Mouse (Mus musculus) midbrain, embryonic 14.5 days (tissue): Measurements from ENCODE around the gene Map4k4. TPM values are rescaled to one million over a fixed set of nuclear protein-coding genes. Genes with fewer than 3 reads are reported as not detected.

Experiments used
- ATAC-seq: fragments of 200-750 bp; cut with Nextera tagmentation; 2 replicates; pipeline ENCODE4 v1.8.0; 2017; ENCODE audit warnings: moderate number of reproducible peaks, moderate library complexity; ENCODE audit not compliant: low FRiP score, low TSS enrichment
- DNase-seq: peaks from one replicate; pipeline ENCODE4 v3.0.0-alpha.2; 2015
- H3K27ac ChIP-seq: fragments of 300-500 bp; sonication (generic); replicated peaks from 2 replicates; pipeline ENCODE4 v1.5.1; 2014; ENCODE audit warnings: mild to moderate bottlenecking, low read depth, low read length, moderate library complexity
- H3K27me3 ChIP-seq: fragments of 300-500 bp; sonication (generic); 2 replicates; pipeline ENCODE4 v1.6.1; 2014; ENCODE audit warnings: low read length, control low read depth, mixed read lengths; ENCODE audit not compliant: control insufficient read depth, insufficient read depth
- H3K36me3 ChIP-seq: fragments of 300-500 bp; sonication (generic); 2 replicates; pipeline ENCODE4 v1.6.1; 2014; ENCODE audit warnings: low read length, control low read depth; ENCODE audit not compliant: control insufficient read depth, insufficient read depth
- H3K4me1 ChIP-seq: fragments of 300-500 bp; sonication (generic); 2 replicates; pipeline ENCODE4 v1.6.1; 2014; ENCODE audit warnings: mild to moderate bottlenecking, antibody characterized with exemption, low read length, control low read depth; ENCODE audit not compliant: control insufficient read depth, insufficient read depth
- H3K4me2 ChIP-seq: fragments of 300-500 bp; sonication (generic); 2 replicates; pipeline ENCODE4 v1.6.1; 2014; ENCODE audit warnings: mild to moderate bottlenecking, low read length, moderate library complexity
- H3K4me3 ChIP-seq: fragments of 300-500 bp; sonication (generic); replicated peaks from 2 replicates; pipeline ENCODE4 v1.5.1; 2014; ENCODE audit warnings: low read depth, low read length
- H3K9ac ChIP-seq: fragments of 300-500 bp; sonication (generic); replicated peaks from 2 replicates; pipeline ENCODE4 v1.6.1; 2014; ENCODE audit warnings: mild to moderate bottlenecking, low read length, moderate library complexity
- H3K9me3 ChIP-seq: fragments of 300-500 bp; sonication (generic); 2 replicates; pipeline ENCODE4 v1.6.1; 2016; ENCODE audit warnings: low read length, control low read depth, mixed read lengths; ENCODE audit not compliant: control insufficient read depth
- WGBS: fragments of 180-500 bp; shearing (Covaris S2); extraction: QIAGEN DNeasy Blood & Tissue Kit; methylation state at CpG from one replicate; pipeline ENCODE4 v1.1.7; 2014; 5-methylcytosine and 5-hydroxymethylcytosine counted together
- polyA plus RNA-seq: library from polyadenylated mRNA; unstranded; fragments of >200 nt; fragmentation: Nextera tagmentation; extraction: Ambion mirVana; gene quantifications from 2 replicates; pipeline ENCODE4 v1.2.1, GENCODE M21; 2014

The Map4k4 gene
- polyA plus RNA-seq, 1 experiment from 2014 or later, result 56.7 TPM

- H3K27ac ChIP-seq, result no peak overlapping the region
- peak overlapping the region; percentile 7; the same call in 1 of the 2 replicates for H3K4me3 ChIP-seq
- H3K9me3 ChIP-seq, result no peaks in the 10 kb centered on the region
- DNase-seq (no peak), ATAC-seq (no peak)
- H3K27me3 ChIP-seq, result no peaks in the 10 kb centered on the region
- H3K4me2 ChIP-seq, result peak overlapping the region; percentile 98
- WGBS, result 92% methylated on average over 3 of the region's 3 CpGs
- no peak overlapping the region for H3K9ac ChIP-seq
- peaks cover 64% of the 10 kb centered on the region for H3K4me1 ChIP-seq
- peaks cover 24% of the 10 kb centered on the region for H3K36me3 ChIP-seq
These were observed 4.0 kb downstream of the Map4k4 start for GRCm38 (mm10) chr1:39904720-39905119.

- Histone ChIP-seq H3K27me3 (no peaks in the 10 kb centered on the region), H3K4me2 (peak overlapping the region; percentile 21), H3K4me1 (peaks cover 60% of the 10 kb centered on the region), H3K27ac (no peak overlapping the region), H3K36me3 (peaks cover 35% of the 10 kb centered on the region), H3K9me3 (no peaks in the 10 kb centered on the region), H3K4me3 (no peak overlapping the region), H3K9ac (no peak overlapping the region)
- 64% methylated on average over 11 of the region's 11 CpGs for WGBS
- DNase-seq, result no peak
- no peak for ATAC-seq
These were observed 6.2 kb downstream of the Map4k4 start for GRCm38 (mm10) chr1:39906921-39907320.

DNA sequence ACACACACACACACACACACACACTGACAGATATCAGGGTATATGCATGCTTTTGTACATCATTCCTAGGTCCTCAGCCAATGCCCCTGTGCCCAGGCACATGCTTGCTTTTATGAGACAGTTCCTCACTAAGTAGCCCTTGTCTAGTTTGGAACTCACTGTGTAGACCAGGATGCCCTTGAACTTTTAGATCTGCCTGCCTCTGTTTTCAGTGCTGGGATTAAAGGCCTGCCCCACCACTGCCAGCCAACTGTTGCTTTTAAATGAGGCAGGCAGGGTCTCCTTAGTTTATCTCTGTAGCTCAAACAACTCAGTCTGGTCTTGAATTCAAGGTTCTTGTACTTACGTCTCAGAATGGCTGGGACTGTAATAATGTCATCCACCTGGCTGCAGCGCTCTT is 8.3 kb downstream of the Map4k4 start:
- DNase-seq (no peak), ATAC-seq (no peak)
- H3K36me3 ChIP-seq, result peaks cover 40% of the 10 kb centered on the region
- H3K27ac ChIP-seq, result no peak overlapping the region
- H3K27me3 ChIP-seq, result no peaks in the 10 kb centered on the region
- H3K4me2 ChIP-seq, result no peak overlapping the region
- WGBS, result 95% methylated on average over 2 of the region's 2 CpGs
- no peak overlapping the region for H3K4me3 ChIP-seq
- H3K9me3 ChIP-seq, result no peaks in the 10 kb centered on the region
- H3K9ac ChIP-seq, result no peak overlapping the region
- peaks cover 46% of the 10 kb centered on the region for H3K4me1 ChIP-seq

GRCm38 (mm10) chr1:39911446-39911845 is 10.7 kb downstream of the Map4k4 start:
- no peaks in the 10 kb centered on the region for H3K27me3 ChIP-seq
- peaks cover 23% of the 10 kb centered on the region for H3K4me1 ChIP-seq
- ATAC-seq (no peak), DNase-seq (peak; percentile 80)
- no peaks in the 10 kb centered on the region for H3K9me3 ChIP-seq
- no peak overlapping the region for H3K27ac ChIP-seq
- no peak overlapping the region for H3K4me3 ChIP-seq
- H3K36me3 ChIP-seq, result peaks cover 32% of the 10 kb centered on the region
- no peak overlapping the region for H3K9ac ChIP-seq
- 68% methylated on average over 3 of the region's 3 CpGs for WGBS
- no peak overlapping the region for H3K4me2 ChIP-seq

DNA sequence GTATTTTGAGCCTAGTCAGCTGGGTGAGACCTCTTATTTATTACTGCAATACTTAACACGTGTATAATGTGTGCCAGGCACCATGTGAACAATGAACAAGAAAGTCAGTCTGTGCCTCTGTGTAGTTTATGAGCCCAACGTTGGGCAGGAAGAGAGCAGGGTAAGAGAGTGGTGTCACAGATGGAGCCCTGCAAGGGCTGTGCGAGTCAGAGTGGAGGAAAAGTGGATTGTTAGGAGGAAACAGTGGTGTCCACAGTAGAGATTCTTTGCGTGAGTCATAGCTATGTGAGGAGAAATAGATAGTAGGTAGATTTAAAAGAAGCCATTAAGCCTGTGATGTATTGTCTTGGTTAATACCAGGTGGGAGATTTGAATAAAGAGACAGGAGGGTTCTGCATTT is 12.5 kb downstream of the Map4k4 start:
- Histone ChIP-seq H3K4me3 (no peak overlapping the region), H3K4me2 (no peak overlapping the region), H3K36me3 (peaks cover 20% of the 10 kb centered on the region), H3K27me3 (no peaks in the 10 kb centered on the region), H3K27ac (no peak overlapping the region), H3K4me1 (peaks cover 15% of the 10 kb centered on the region; the same call in 1 of the 2 replicates), H3K9me3 (no peaks in the 10 kb centered on the region), H3K9ac (no peak overlapping the region)
- DNase-seq, result no peak
- 90% methylated on average over 4 of the region's 4 CpGs for WGBS
- no peak; the same call in 1 of the 2 replicates for ATAC-seq

DNA sequence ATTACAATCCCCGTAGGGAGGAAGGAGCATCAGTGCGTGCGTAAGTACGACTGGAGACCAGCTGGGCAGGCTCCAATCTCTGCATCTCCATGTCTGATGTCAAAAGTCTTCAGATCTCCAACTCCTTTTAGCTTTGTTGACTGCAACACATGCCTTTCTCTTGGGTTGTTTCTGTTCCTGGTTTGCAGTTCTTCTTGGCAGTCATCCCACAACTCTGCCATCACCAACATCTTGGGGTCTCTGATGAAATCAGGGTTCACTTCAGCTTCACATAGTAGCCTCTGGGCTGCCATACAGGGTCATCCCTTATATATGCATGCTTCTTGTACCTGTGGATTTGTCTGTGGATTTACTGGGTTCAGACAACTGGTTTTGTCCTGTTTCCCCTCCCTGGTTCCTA is 15.4 kb downstream of the Map4k4 start:
- WGBS, result 90% methylated on average over 4 of the region's 4 CpGs
- no peak for ATAC-seq
- H3K4me1 ChIP-seq, result peaks cover 10% of the 10 kb centered on the region; the same call in 1 of the 2 replicates

DNA sequence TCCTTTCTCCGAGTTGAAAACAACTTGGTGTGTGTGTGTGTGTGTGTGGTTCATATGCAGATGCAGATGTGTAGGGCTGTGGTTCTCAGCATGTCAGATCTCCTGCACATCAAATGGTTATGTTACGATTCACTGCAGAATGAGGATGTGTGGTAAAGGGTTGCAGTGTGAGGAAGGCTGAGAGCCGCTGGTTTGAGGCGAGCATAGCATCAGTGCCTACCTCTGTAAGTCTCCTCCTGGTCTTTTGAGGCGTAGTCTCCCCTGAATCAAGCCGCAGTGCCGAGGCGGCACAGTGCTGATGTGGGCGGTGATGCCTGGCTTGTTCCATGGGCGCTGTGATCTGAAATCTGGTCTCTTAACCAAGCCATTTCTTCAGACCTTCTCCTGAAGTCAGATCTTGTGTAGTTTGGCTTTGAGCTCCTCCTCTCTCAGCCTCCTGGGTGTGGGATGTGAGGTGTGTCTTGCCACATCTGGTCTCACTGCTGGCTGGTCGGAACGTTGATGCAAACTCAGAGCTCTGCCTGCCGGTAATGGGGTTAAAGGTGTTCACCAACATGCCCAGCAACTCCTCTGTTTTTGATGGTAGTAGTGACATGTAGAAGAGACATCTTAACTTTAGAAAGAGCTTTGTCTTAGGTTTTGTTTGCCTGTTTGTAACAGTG is 17.3 kb downstream of the Map4k4 start:
- H3K36me3 ChIP-seq, result no peaks in the 10 kb centered on the region
- no peak overlapping the region for H3K9ac ChIP-seq
- no peak overlapping the region for H3K27ac ChIP-seq
- no peaks in the 10 kb centered on the region for H3K27me3 ChIP-seq
- H3K9me3 ChIP-seq, result no peaks in the 10 kb centered on the region
- H3K4me2 ChIP-seq, result no peak overlapping the region
- peaks cover 25% of the 10 kb centered on the region for H3K4me1 ChIP-seq
- DNase-seq (no peak), ATAC-seq (no peak)
- H3K4me3 ChIP-seq, result no peak overlapping the region
- 84% methylated on average over 13 of the region's 13 CpGs for WGBS

More for the DNA sequence above, 15.4 kb downstream of the Map4k4 start:
- Histone ChIP-seq H3K9me3 (no peaks in the 10 kb centered on the region), H3K27ac (no peak overlapping the region), H3K36me3 (peaks cover 6% of the 10 kb centered on the region), H3K4me2 (no peak overlapping the region), H3K4me3 (no peak overlapping the region), H3K9ac (no peak overlapping the region), H3K27me3 (no peaks in the 10 kb centered on the region)
- no peak for DNase-seq

DNA sequence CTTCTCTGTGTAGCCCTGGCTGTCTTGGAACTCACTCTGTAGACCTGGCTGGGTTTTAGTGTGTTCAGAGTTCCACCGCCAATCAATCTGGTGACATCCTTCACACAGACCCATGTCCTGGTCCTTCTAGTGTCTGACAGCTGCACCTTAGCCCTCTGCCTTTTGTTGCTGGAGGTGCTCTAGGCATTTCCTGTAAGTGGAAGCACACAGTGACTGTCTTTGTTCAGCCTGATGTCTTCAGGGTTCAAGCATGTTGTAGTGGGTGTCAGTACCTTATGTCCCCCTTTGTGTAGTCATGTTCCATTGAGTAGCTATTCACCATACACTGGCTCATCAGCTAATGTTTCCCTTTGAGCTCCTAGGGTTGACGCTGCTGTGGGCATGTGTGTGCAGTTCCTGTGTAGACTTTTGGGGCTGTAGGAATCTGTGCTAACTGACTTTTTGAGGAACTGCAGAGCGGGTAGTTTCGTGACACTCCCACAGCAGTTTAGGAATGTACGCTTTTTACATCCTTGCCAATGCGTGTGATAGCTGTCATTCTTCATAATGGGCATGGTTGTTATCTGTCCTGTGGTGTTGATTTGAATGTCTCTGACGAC is 17.9 kb downstream of the Map4k4 start:
- no peak for ATAC-seq
- WGBS, result 84% methylated on average over 7 of the region's 7 CpGs

DNA sequence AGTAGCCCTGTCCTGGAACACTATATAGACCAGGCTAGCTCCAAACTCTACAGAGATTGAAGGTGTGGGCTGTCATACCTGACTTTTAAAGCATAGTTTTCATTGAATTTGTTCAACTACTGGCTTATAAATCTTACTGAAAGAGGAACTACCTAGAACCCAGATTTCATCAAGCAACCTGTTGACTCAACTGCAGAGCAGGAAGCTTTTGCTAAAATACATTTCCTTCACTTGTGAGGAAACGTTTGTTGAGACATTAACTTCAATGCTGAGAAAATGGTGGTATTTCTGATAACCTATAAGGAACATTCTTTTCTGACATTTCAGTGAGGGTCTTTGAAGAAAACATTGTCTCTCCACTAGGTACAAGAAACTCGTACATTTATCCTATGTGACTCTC is 19.9 kb downstream of the Map4k4 start:
- ATAC-seq (no peak), DNase-seq (no peak)
- no peak overlapping the region for H3K4me3 ChIP-seq
- no peaks in the 10 kb centered on the region for H3K9me3 ChIP-seq
- H3K27me3 ChIP-seq, result no peaks in the 10 kb centered on the region
- H3K4me2 ChIP-seq, result no peak overlapping the region
- H3K9ac ChIP-seq, result no peak overlapping the region
- peaks cover 6% of the 10 kb centered on the region for H3K36me3 ChIP-seq
- no peak overlapping the region for H3K27ac ChIP-seq
- 86% methylated on average over 2 of the region's 2 CpGs for WGBS
- H3K4me1 ChIP-seq, result peaks cover 37% of the 10 kb centered on the region

More for the DNA sequence above, 17.9 kb downstream of the Map4k4 start:
- no peak overlapping the region for H3K9ac ChIP-seq
- no peaks in the 10 kb centered on the region for H3K36me3 ChIP-seq
- H3K9me3 ChIP-seq, result no peaks in the 10 kb centered on the region
- H3K27ac ChIP-seq, result no peak overlapping the region
- peaks cover 31% of the 10 kb centered on the region for H3K4me1 ChIP-seq
- no peak for DNase-seq
- no peak overlapping the region for H3K4me3 ChIP-seq
- no peak overlapping the region for H3K4me2 ChIP-seq
- H3K27me3 ChIP-seq, result no peaks in the 10 kb centered on the region
